Mouse (Mus musculus) forebrain, postnatal 0 days (tissue): ENCODE results near the gene Glb1. TPM values are rescaled to one million over a fixed set of nuclear protein-coding genes. Genes with fewer than 3 reads are reported as not detected.

ENCODE experiments used
- ATAC-seq: fragments of 200-750 bp; cut with Nextera tagmentation; 2 replicates; pipeline ENCODE4 v1.8.0; 2017; ENCODE audit warnings: mild to moderate bottlenecking, moderate library complexity
- DNase-seq: peaks from one replicate; pipeline ENCODE4 v3.0.0-alpha.2; 2015
- H3K27ac ChIP-seq: fragments of 300-500 bp; sonication (generic); 2 replicates; pipeline ENCODE4 v1.5.1; 2014; ENCODE audit warnings: low read depth, mild to moderate bottlenecking, antibody characterized with exemption, low read length, moderate library complexity, mixed read lengths
- H3K27me3 ChIP-seq: fragments of 300-500 bp; sonication (generic); 2 replicates; pipeline ENCODE4 v1.6.1; 2014; ENCODE audit warnings: mild to moderate bottlenecking, low read length, mixed read lengths; ENCODE audit not compliant: insufficient read depth
- H3K36me3 ChIP-seq: fragments of 300-500 bp; sonication (generic); 2 replicates; pipeline ENCODE4 v1.6.1; 2014; ENCODE audit warnings: mild to moderate bottlenecking, moderate library complexity; ENCODE audit not compliant: insufficient read depth
- H3K4me1 ChIP-seq: fragments of 300-500 bp; sonication (generic); 2 replicates; pipeline ENCODE4 v1.6.1; 2014; ENCODE audit warnings: antibody characterized with exemption; ENCODE audit not compliant: insufficient read depth
- H3K4me2 ChIP-seq: fragments of 300-500 bp; sonication (generic); 2 replicates; pipeline ENCODE4 v1.6.1; 2014; ENCODE audit warnings: low read depth, mild to moderate bottlenecking, moderate library complexity
- H3K4me3 ChIP-seq: fragments of 300-500 bp; sonication (generic); 2 replicates; pipeline ENCODE4 v1.5.1; 2014; ENCODE audit warnings: low read depth, low read length, mixed read lengths
- H3K9ac ChIP-seq: fragments of 300-500 bp; sonication (generic); 2 replicates; pipeline ENCODE4 v1.6.1; 2014; ENCODE audit warnings: mild to moderate bottlenecking
- H3K9me3 ChIP-seq: fragments of 300-500 bp; sonication (generic); 2 replicates; pipeline ENCODE4 v1.6.1; 2016; ENCODE audit warnings: low read length
- CTCF ChIP-seq: sonication (generic); IDR thresholded peaks from 2 replicates; pipeline ENCODE4 v1.5.1; 2016; ENCODE audit warnings: antibody characterized with exemption, control low read depth, low read depth
- WGBS: fragments of 180-500 bp; shearing (Covaris S2); extraction: QIAGEN DNeasy Blood & Tissue Kit; methylation state at CpG from one replicate; pipeline ENCODE4 v1.1.7; 2014; 5-methylcytosine and 5-hydroxymethylcytosine counted together
- polyA plus RNA-seq: library from polyadenylated mRNA; unstranded; fragments of >200 nt; fragmentation: Nextera tagmentation; extraction: Ambion mirVana; gene quantifications from 2 replicates; pipeline ENCODE4 v1.2.1, GENCODE M21; 2015
- total RNA-seq: library from RNA; depleted of rRNA; stranded (reverse); fragments of >200 nt; gene quantifications from 2 replicates; pipeline ENCODE4 v1.2.3, GENCODE M21; 2014

The Glb1 gene
- total and polyA plus RNA-seq, 2 experiments from 2014 or later = 26.1 to 32.3 TPM

- no peaks in the 10 kb centered on the region for H3K4me1 ChIP-seq
- H3K9me3 ChIP-seq = no peaks in the 10 kb centered on the region
- 92% methylated on average over 6 of the region's 6 CpGs for WGBS
- ATAC-seq (no peak), DNase-seq (no peak)
- H3K27ac ChIP-seq = no peak overlapping the region
- no peak overlapping the region for H3K4me2 ChIP-seq
- no peak for TF ChIP-seq CTCF
- H3K9ac ChIP-seq = no peak overlapping the region
- no peak overlapping the region for H3K4me3 ChIP-seq
- peaks cover 11% of the 10 kb centered on the region; the same call in 1 of the 2 replicates for H3K36me3 ChIP-seq
- H3K27me3 ChIP-seq = no peaks in the 10 kb centered on the region
Measured at GRCm38 (mm10) chr9:114452418-114452817, 51.5 kb downstream of the Glb1 start.

GRCm38 (mm10) chr9:114455420-114455819, 54.5 kb downstream of the Glb1 start:
- H3K27me3 ChIP-seq = no peaks in the 10 kb centered on the region
- peaks cover 12% of the 10 kb centered on the region; the same call in 1 of the 2 replicates for H3K36me3 ChIP-seq
- no peak for ATAC-seq
- no peak overlapping the region for H3K9ac ChIP-seq
- TF ChIP-seq CTCF = no peak
- no peaks in the 10 kb centered on the region for H3K9me3 ChIP-seq
- H3K4me3 ChIP-seq = no peak overlapping the region
- no peaks in the 10 kb centered on the region for H3K4me1 ChIP-seq
- H3K27ac ChIP-seq = no peak overlapping the region
- no peak overlapping the region for H3K4me2 ChIP-seq
- no peak for DNase-seq
- 95% methylated on average over 2 of the region's 2 CpGs for WGBS

- Histone ChIP-seq H3K9ac (no peak overlapping the region), H3K36me3 (peaks cover 12% of the 10 kb centered on the region; the same call in 1 of the 2 replicates), H3K4me1 (no peaks in the 10 kb centered on the region), H3K4me2 (no peak overlapping the region), H3K9me3 (no peaks in the 10 kb centered on the region), H3K4me3 (no peak overlapping the region), H3K27ac (no peak overlapping the region), H3K27me3 (no peaks in the 10 kb centered on the region)
- DNase-seq = no peak
- no peak for ATAC-seq
- TF ChIP-seq CTCF = no peak
- 85% methylated on average over 3 of the region's 3 CpGs for WGBS
Measured at GRCm38 (mm10) chr9:114458436-114458835, 57.6 kb downstream of the Glb1 start.

- H3K36me3 ChIP-seq = peaks cover 16% of the 10 kb centered on the region; the same call in 1 of the 2 replicates
- TF ChIP-seq CTCF = no peak
- H3K9me3 ChIP-seq = no peaks in the 10 kb centered on the region
- H3K4me3 ChIP-seq = no peak overlapping the region
- no peak overlapping the region for H3K9ac ChIP-seq
- no peaks in the 10 kb centered on the region for H3K4me1 ChIP-seq
- no peak overlapping the region for H3K27ac ChIP-seq
- ATAC-seq (no peak), DNase-seq (no peak)
- H3K27me3 ChIP-seq = no peaks in the 10 kb centered on the region
- no peak overlapping the region for H3K4me2 ChIP-seq
- 92% methylated on average over 7 of the region's 7 CpGs for WGBS
Measured at GRCm38 (mm10) chr9:114462569-114462968, 61.7 kb downstream of the Glb1 start.

- H3K27me3 ChIP-seq = no peaks in the 10 kb centered on the region
- H3K27ac ChIP-seq = no peak overlapping the region
- H3K4me2 ChIP-seq = no peak overlapping the region
- TF ChIP-seq CTCF = no peak
- H3K9ac ChIP-seq = no peak overlapping the region
- H3K4me1 ChIP-seq = no peaks in the 10 kb centered on the region
- no peaks in the 10 kb centered on the region for H3K9me3 ChIP-seq
- ATAC-seq (no peak), DNase-seq (no peak)
- no peak overlapping the region for H3K4me3 ChIP-seq
- peaks cover 16% of the 10 kb centered on the region; the same call in 1 of the 2 replicates for H3K36me3 ChIP-seq
- 88% methylated on average over 6 of the region's 6 CpGs for WGBS
Measured at GRCm38 (mm10) chr9:114465442-114465841, 64.6 kb downstream of the Glb1 start.

GRCm38 (mm10) chr9:114466871-114467270, 66.0 kb downstream of the Glb1 start:
- no peak overlapping the region for H3K27ac ChIP-seq
- H3K27me3 ChIP-seq = no peaks in the 10 kb centered on the region
- peaks cover 16% of the 10 kb centered on the region; the same call in 1 of the 2 replicates for H3K36me3 ChIP-seq
- no peak for TF ChIP-seq CTCF
- H3K9me3 ChIP-seq = no peaks in the 10 kb centered on the region
- H3K4me3 ChIP-seq = no peak overlapping the region
- ATAC-seq (no peak), DNase-seq (no peak)
- H3K4me2 ChIP-seq = no peak overlapping the region
- WGBS = 67% methylated on average over 7 of the region's 7 CpGs
- H3K9ac ChIP-seq = no peak overlapping the region
- H3K4me1 ChIP-seq = no peaks in the 10 kb centered on the region

GRCm38 (mm10) chr9:114468217-114468616, 67.3 kb downstream of the Glb1 start:
- Histone ChIP-seq H3K9me3 (no peaks in the 10 kb centered on the region), H3K27me3 (no peaks in the 10 kb centered on the region), H3K4me2 (no peak overlapping the region), H3K4me3 (no peak overlapping the region), H3K36me3 (peaks cover 16% of the 10 kb centered on the region; the same call in 1 of the 2 replicates), H3K27ac (no peak overlapping the region), H3K4me1 (no peaks in the 10 kb centered on the region), H3K9ac (no peak overlapping the region)
- ATAC-seq (no peak), DNase-seq (no peak)
- 89% methylated on average over 5 of the region's 5 CpGs for WGBS
- TF ChIP-seq CTCF = no peak
